Mouse (Mus musculus) intestine, embryonic 16.5 days (tissue): ENCODE data around the gene Gm11020. TPM values are rescaled to one million over a fixed set of nuclear protein-coding genes. Genes with fewer than 3 reads are reported as not detected.

Experiments used
- ATAC-seq: fragments of 200-750 bp; cut with Nextera tagmentation; 2 replicates; pipeline ENCODE4 v1.8.0; 2017; ENCODE audit warnings: moderate TSS enrichment, moderate library complexity
- H3K27ac ChIP-seq: fragments of 300-500 bp; sonication (generic); 2 replicates; pipeline ENCODE4 v1.5.1; 2014; ENCODE audit warnings: mild to moderate bottlenecking, low read length
- H3K27me3 ChIP-seq: fragments of 300-500 bp; sonication (generic); replicated peaks from 2 replicates; pipeline ENCODE4 v1.6.1; 2014; ENCODE audit warnings: low read length, control low read depth, mixed read lengths; ENCODE audit not compliant: control insufficient read depth, insufficient read depth
- H3K36me3 ChIP-seq: fragments of 300-500 bp; sonication (generic); 2 replicates; pipeline ENCODE4 v1.6.1; 2014; ENCODE audit warnings: low read length, control low read depth; ENCODE audit not compliant: control insufficient read depth, insufficient read depth
- H3K4me1 ChIP-seq: fragments of 300-500 bp; sonication (generic); 2 replicates; pipeline ENCODE4 v1.6.1; 2014; ENCODE audit warnings: low read length, control low read depth, mixed read lengths; ENCODE audit not compliant: control insufficient read depth, insufficient read depth
- H3K4me2 ChIP-seq: fragments of 300-500 bp; sonication (generic); 2 replicates; pipeline ENCODE4 v1.6.1; 2014; ENCODE audit warnings: low read depth, low read length, control low read depth
- H3K4me3 ChIP-seq: fragments of 300-500 bp; sonication (generic); 2 replicates; pipeline ENCODE4 v1.5.1; 2014; ENCODE audit warnings: mild to moderate bottlenecking, low read length
- H3K9ac ChIP-seq: fragments of 300-500 bp; sonication (generic); 2 replicates; pipeline ENCODE4 v1.6.1; 2014; ENCODE audit warnings: low read depth, low read length
- H3K9me3 ChIP-seq: fragments of 300-500 bp; sonication (generic); 2 replicates; pipeline ENCODE4 v1.6.1; 2016; ENCODE audit warnings: low read length, control low read depth; ENCODE audit not compliant: control insufficient read depth
- WGBS: fragments of 180-500 bp; shearing (Covaris S2); extraction: QIAGEN DNeasy Blood & Tissue Kit; methylation state at CpG from one replicate; pipeline ENCODE4 v1.1.7; 2014; 5-methylcytosine and 5-hydroxymethylcytosine counted together
- polyA plus RNA-seq: library from polyadenylated mRNA; unstranded; fragments of >200 nt; fragmentation: Nextera tagmentation; extraction: Ambion mirVana; gene quantifications from 2 replicates; pipeline ENCODE4 v1.2.1, GENCODE M21; 2015

The Gm11020 gene
- polyA plus RNA-seq, 1 experiment from 2014 or later, result not detected

GRCm38 (mm10) chr8:104340233-104341105 lies 19.1 kb downstream of the Gm11020 start:
- Histone ChIP-seq H3K36me3 (no peaks in the 10 kb centered on the region), H3K27me3 (no peaks in the 10 kb centered on the region), H3K4me3 (peak overlapping the region; percentile 63), H3K4me1 (peaks cover 13% of the 10 kb centered on the region), H3K9ac (peak overlapping the region; percentile 87), H3K9me3 (no peaks in the 10 kb centered on the region), H3K4me2 (peak overlapping the region; percentile 63), H3K27ac (peak overlapping the region; percentile 82)
- ATAC-seq, result peak; percentile 74
- WGBS, result 1% methylated on average over 52 of the region's 54 CpGs

GRCm38 (mm10) chr8:104341106-104341561 lies 19.8 kb downstream of the Gm11020 start:
- Histone ChIP-seq H3K9me3 (no peaks in the 10 kb centered on the region), H3K27ac (peak overlapping the region; percentile 82), H3K4me2 (peak overlapping the region; percentile 63), H3K36me3 (no peaks in the 10 kb centered on the region), H3K9ac (peak overlapping the region; percentile 87), H3K4me1 (peaks cover 13% of the 10 kb centered on the region), H3K27me3 (no peaks in the 10 kb centered on the region), H3K4me3 (peak overlapping the region; percentile 63)
- WGBS, result 0% methylated on average over 23 of the region's 24 CpGs
- peak; percentile 80 for ATAC-seq

DNA sequence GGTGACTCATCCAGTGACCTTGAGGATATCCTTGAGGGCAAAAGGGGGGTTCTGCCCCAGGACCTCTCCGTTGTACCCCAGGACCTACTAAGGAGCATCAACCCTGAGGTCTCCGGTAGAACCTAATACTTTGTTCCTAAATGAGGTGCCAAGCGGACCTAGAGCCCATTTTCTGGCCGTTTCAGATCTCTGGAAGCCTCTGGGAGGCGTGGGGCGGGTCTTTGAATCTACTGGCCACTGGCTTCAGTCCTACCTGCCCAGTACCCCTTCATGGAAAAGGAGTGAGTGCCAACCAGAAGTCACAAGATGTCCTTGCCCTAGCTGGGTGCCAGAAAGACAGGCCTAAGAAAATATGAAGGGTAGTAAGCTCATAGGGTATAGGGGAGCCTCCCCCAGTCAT lies 20.3 kb downstream of the Gm11020 start:
- peak overlapping the region; percentile 87; the same call in 1 of the 2 replicates for H3K9ac ChIP-seq
- WGBS, result 45% methylated on average over 6 of the region's 6 CpGs
- H3K27me3 ChIP-seq, result no peaks in the 10 kb centered on the region

GRCm38 (mm10) chr8:104342426-104342825 lies 21.1 kb downstream of the Gm11020 start:
- H3K27ac ChIP-seq, result no peak overlapping the region
- peaks cover 13% of the 10 kb centered on the region for H3K4me1 ChIP-seq
- H3K4me3 ChIP-seq, result no peak overlapping the region
- no peaks in the 10 kb centered on the region for H3K27me3 ChIP-seq
- ATAC-seq, result no peak
- no peaks in the 10 kb centered on the region for H3K9me3 ChIP-seq
- no peak overlapping the region for H3K9ac ChIP-seq
- 71% methylated on average over 5 of the region's 5 CpGs for WGBS
- H3K4me2 ChIP-seq, result no peak overlapping the region
- no peaks in the 10 kb centered on the region; the same call in 1 of the 2 replicates for H3K36me3 ChIP-seq

More for the DNA sequence above, 20.3 kb downstream of the Gm11020 start:
- no peaks in the 10 kb centered on the region; the same call in 1 of the 2 replicates for H3K36me3 ChIP-seq
- H3K27ac ChIP-seq, result peak overlapping the region; percentile 20; the same call in 1 of the 2 replicates
- H3K4me3 ChIP-seq, result peak overlapping the region; percentile 63
- peak overlapping the region; percentile 63 for H3K4me2 ChIP-seq
- ATAC-seq, result no peak
- H3K9me3 ChIP-seq, result no peaks in the 10 kb centered on the region
- peaks cover 13% of the 10 kb centered on the region for H3K4me1 ChIP-seq

- H3K9me3 ChIP-seq, result no peaks in the 10 kb centered on the region
- no peak overlapping the region for H3K4me3 ChIP-seq
- WGBS, result 10% methylated on average over 7 of the region's 7 CpGs
- H3K4me1 ChIP-seq, result peaks cover 13% of the 10 kb centered on the region
- H3K36me3 ChIP-seq, result peaks cover 5% of the 10 kb centered on the region
- no peak overlapping the region for H3K27ac ChIP-seq
- no peaks in the 10 kb centered on the region for H3K27me3 ChIP-seq
- no peak overlapping the region for H3K9ac ChIP-seq
- H3K4me2 ChIP-seq, result no peak overlapping the region
- ATAC-seq, result peak; percentile 47
Observed at GRCm38 (mm10) chr8:104343957-104344356, 22.6 kb downstream of the Gm11020 start.

DNA sequence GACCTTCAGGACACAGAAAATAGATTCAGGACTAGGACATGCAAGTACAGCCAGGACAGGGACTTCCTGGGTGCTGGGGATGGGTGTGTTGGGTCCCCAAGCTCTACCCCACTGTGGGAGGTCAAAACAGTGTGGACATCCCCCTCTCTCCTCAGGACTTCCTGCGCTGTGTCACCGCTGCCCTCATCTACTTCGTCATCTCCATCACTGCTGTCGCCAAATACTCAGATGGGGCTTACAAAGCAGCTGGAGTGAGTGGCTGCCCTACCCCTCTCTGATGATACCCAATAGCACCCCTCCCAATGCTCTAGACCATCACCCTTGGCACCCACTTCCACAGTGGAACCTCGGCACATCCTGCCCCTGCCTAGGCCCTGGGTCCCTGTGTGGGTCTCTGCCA lies 23.3 kb downstream of the Gm11020 start:
- Histone ChIP-seq H3K36me3 (peaks cover 5% of the 10 kb centered on the region), H3K4me3 (no peak overlapping the region), H3K4me1 (peaks cover 13% of the 10 kb centered on the region), H3K27me3 (no peaks in the 10 kb centered on the region), H3K9me3 (no peaks in the 10 kb centered on the region), H3K9ac (no peak overlapping the region), H3K4me2 (no peak overlapping the region), H3K27ac (no peak overlapping the region)
- ATAC-seq, result no peak
- 91% methylated on average over 5 of the region's 5 CpGs for WGBS

DNA sequence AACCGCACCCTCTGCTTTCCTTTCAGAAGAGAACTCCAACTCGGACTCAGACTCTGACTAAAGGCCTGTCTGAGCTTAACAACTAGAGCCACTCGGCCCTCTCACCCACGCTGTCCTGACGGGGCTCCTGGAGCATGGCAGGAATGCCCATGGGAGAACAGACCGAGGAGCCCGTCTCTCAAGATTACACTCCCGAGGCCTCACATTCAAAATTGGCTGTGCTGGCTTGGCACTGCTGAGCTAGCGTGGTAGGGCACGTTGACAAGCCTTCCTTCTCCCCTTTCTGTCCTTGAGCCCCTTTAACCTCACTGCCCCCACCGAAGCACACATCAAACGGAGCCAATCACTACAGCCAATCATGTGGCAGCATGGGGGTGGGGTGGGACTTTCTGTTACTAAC lies 25.3 kb downstream of the Gm11020 start:
- ATAC-seq, result no peak
- Histone ChIP-seq H3K4me1 (peaks cover 11% of the 10 kb centered on the region), H3K27me3 (no peaks in the 10 kb centered on the region), H3K9ac (no peak overlapping the region), H3K4me3 (no peak overlapping the region), H3K9me3 (no peaks in the 10 kb centered on the region), H3K4me2 (no peak overlapping the region), H3K27ac (no peak overlapping the region), H3K36me3 (peaks cover 5% of the 10 kb centered on the region)
- 63% methylated on average over 12 of the region's 12 CpGs for WGBS

GRCm38 (mm10) chr8:104348971-104349370 lies 27.6 kb downstream of the Gm11020 start:
- H3K4me2 ChIP-seq, result no peak overlapping the region
- WGBS, result 79% methylated on average over 5 of the region's 5 CpGs
- peaks cover 5% of the 10 kb centered on the region for H3K36me3 ChIP-seq

GRCm38 (mm10) chr8:104350047-104350446 lies 28.7 kb downstream of the Gm11020 start:
- no peak overlapping the region for H3K27ac ChIP-seq
- peak; percentile 37; the same call in 1 of the 2 replicates for ATAC-seq
- no peak overlapping the region for H3K4me2 ChIP-seq
- peaks cover 5% of the 10 kb centered on the region for H3K36me3 ChIP-seq
- WGBS, result 70% methylated on average over 13 of the region's 13 CpGs
- H3K27me3 ChIP-seq, result no peaks in the 10 kb centered on the region
- H3K4me3 ChIP-seq, result no peak overlapping the region
- no peak overlapping the region for H3K9ac ChIP-seq
- H3K4me1 ChIP-seq, result no peaks in the 10 kb centered on the region
- H3K9me3 ChIP-seq, result no peaks in the 10 kb centered on the region

More at GRCm38 (mm10) chr8:104348971-104349370, 27.6 kb downstream of the Gm11020 start:
- peaks cover 3% of the 10 kb centered on the region; the same call in 1 of the 2 replicates for H3K4me1 ChIP-seq
- H3K27ac ChIP-seq, result no peak overlapping the region
- H3K9ac ChIP-seq, result no peak overlapping the region
- no peak for ATAC-seq
- H3K27me3 ChIP-seq, result no peaks in the 10 kb centered on the region
- H3K4me3 ChIP-seq, result no peak overlapping the region
- H3K9me3 ChIP-seq, result no peaks in the 10 kb centered on the region
